Mouse (Mus musculus): ENCODE results near the gene Gm29776. TPM values are rescaled to one million over a fixed set of nuclear protein-coding genes. Genes with fewer than 3 reads are reported as not detected.

Gene Gm29776
- total and polyA plus RNA-seq, 2 experiments, result not detected

DNA sequence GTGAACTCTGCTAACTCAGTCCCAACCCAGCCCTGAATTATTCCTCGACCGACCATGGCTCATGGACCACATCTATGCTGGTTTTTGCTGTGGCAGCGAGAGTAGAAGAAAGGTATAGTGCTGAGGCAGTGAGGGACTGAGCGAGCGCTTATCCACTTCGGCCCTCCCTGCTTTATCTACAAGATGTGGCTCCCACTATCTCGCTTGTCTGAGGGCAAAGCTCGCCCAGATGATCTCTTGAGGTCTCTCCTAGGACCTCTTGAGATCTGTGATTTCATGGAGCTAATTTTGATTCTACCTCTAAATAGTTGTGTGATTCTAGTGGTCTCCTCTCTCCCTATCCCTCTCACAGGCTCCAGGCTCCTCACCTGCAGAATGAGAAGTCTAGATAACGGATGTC is 10.4 kb upstream of the Gm29776 start:
- H3K27me3 ChIP-seq (ENCODE audit: control insufficient read depth, insufficient read depth, low read length), result no peaks in the 10 kb centered on the region
- no peak overlapping the region for H3K4me3 ChIP-seq (ENCODE audit: insufficient read depth, low read depth, low read length)

DNA sequence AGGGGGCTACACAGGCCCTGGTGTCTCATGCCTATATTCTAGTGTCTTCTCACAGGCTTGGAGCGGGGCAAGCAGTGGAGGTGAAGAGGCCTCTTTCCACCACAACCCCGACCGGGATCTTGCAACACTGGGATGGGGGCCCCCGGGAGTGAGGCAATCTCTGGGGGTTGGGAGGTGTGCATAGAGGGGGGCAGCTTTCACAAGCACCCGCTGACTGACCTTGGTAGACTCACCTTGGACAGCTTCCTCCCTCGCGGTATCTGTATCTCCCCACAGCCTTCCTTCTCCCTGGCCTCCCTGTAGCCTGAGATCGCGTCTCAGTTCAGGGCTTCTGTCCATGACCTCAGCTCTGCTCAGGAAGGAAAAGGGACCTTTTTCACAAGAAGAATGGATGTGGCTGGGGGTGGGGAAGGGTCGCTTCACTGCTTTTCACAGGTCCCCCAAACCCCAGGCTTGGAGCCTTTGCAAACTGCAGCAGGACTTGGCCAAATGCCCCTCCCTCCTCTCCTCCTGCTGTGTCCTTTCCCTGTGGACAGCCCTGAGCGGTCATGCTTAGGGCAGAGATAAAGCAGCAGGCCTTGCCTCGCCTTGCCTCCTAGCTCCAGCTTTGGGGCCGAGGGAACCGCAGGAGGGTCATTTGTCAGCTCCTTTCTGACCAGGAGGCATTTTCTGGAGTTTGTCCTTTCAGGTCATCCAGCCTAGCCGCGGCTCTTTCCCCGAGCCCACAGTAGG is 8.1 kb upstream of the Gm29776 start:
- no peak for TF ChIP-seq CTCF (IDR thresholded peaks at IDR 0.05; ENCODE audit: low read depth, low read length)
- Histone ChIP-seq H3K4me3 (ENCODE audit: insufficient read depth, low read depth, low read length) (no peak overlapping the region), H3K27me3 (ENCODE audit: control insufficient read depth, insufficient read depth, low read length) (no peaks in the 10 kb centered on the region), H3K79me2 (ENCODE audit: control insufficient read depth, insufficient read depth, low read length) (no peaks in the 10 kb centered on the region), H3K4me1 (ENCODE audit: control insufficient read depth, insufficient read depth, low read length) (no peaks in the 10 kb centered on the region), H3K36me3 (ENCODE audit: control insufficient read depth, insufficient read depth, low read length) (no peaks in the 10 kb centered on the region), H3K9ac (ENCODE audit: low read depth, low read length) (no peak overlapping the region), H3K27ac (replicated peaks; ENCODE audit: insufficient read depth, low read depth, low read length) (no peak overlapping the region)
- DNase-seq (ENCODE audit: extremely low read depth, low read depth, low spot score), result no peak
- WGBS, result 64% methylated on average over 17 of the region's 17 CpGs

More for the DNA sequence above, 10.4 kb upstream of the Gm29776 start:
- TF ChIP-seq CTCF (IDR thresholded peaks at IDR 0.05; ENCODE audit: low read depth, low read length) (no peak), POLR2A (IDR thresholded peaks at IDR 0.05; ENCODE audit: extremely low read depth, insufficient read depth, low read length) (no peak)
- no peak overlapping the region for H3K27ac ChIP-seq (replicated peaks; ENCODE audit: insufficient read depth, low read depth, low read length)
- peaks cover 2% of the 10 kb centered on the region; the same call in 1 of the 2 replicates for H3K4me1 ChIP-seq (ENCODE audit: control insufficient read depth, insufficient read depth, low read length)
- H3K9ac ChIP-seq (ENCODE audit: low read depth, low read length), result no peak overlapping the region
- no peak for DNase-seq (ENCODE audit: extremely low read depth, low read depth, low spot score)
- no peaks in the 10 kb centered on the region for H3K36me3 ChIP-seq (ENCODE audit: control insufficient read depth, insufficient read depth, low read length)
- H3K79me2 ChIP-seq (ENCODE audit: control insufficient read depth, insufficient read depth, low read length), result no peaks in the 10 kb centered on the region
- WGBS, result 90% methylated on average over 9 of the region's 9 CpGs

DNA sequence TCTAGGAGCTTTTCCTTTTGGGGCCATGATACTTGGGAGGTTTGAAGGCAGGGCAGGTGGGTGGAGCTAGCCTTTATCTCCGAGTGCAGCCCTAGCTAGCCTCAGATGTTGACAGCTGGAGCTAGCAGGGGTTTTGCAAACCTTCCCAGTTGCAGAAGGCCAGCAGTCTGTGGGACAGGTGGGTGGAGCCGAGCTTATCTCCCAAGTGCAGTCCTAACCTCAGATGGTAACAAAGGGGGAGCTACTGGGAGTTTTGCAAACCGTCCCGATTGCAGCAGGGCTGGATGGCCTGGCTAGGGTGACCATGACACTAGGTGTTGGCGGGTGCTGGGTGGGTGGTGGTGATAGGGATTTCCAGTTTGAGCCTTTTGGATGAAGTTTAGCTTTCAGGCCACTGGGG is 7.2 kb upstream of the Gm29776 start:
- H3K27me3 ChIP-seq (ENCODE audit: control insufficient read depth, insufficient read depth, low read length), result no peaks in the 10 kb centered on the region
- no peak overlapping the region for H3K27ac ChIP-seq (replicated peaks; ENCODE audit: insufficient read depth, low read depth, low read length)
- no peak overlapping the region for H3K4me3 ChIP-seq (ENCODE audit: insufficient read depth, low read depth, low read length)
- H3K4me1 ChIP-seq (ENCODE audit: control insufficient read depth, insufficient read depth, low read length), result peaks cover 1% of the 10 kb centered on the region; the same call in 1 of the 2 replicates
- no peaks in the 10 kb centered on the region for H3K36me3 ChIP-seq (ENCODE audit: control insufficient read depth, insufficient read depth, low read length)
- 32% methylated on average over 5 of the region's 5 CpGs for WGBS
- no peak overlapping the region for H3K9ac ChIP-seq (ENCODE audit: low read depth, low read length)
- no peaks in the 10 kb centered on the region for H3K79me2 ChIP-seq (ENCODE audit: control insufficient read depth, insufficient read depth, low read length)
- TF ChIP-seq CTCF (IDR thresholded peaks at IDR 0.05; ENCODE audit: low read depth, low read length), result no peak
- no peak for TF ChIP-seq POLR2A (IDR thresholded peaks at IDR 0.05; ENCODE audit: extremely low read depth, insufficient read depth, low read length)
- no peak for DNase-seq (ENCODE audit: extremely low read depth, low read depth, low spot score)

DNA sequence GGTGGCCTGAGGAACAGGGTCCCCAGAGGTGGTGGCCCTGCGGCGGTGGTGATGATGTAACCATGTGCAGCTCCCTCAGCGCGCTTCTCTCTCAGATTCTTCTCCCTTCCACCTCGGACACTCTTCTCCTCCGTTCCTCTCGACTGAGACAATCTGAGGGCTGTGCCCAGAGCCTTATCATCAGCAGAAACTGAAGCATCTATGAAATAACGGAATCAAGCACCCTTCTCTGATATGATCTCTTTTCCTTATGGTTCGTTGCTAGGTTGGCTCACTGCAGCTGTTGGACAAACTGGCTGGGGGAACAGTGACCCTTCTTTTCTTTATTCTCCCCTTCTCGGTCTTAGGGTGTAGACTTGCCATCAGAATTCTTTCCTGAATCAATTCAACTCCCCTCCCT is 4.6 kb upstream of the Gm29776 start:
- no peak for TF ChIP-seq CTCF (IDR thresholded peaks at IDR 0.05; ENCODE audit: low read depth, low read length)
- Histone ChIP-seq H3K4me1 (ENCODE audit: control insufficient read depth, insufficient read depth, low read length) (peaks cover 1% of the 10 kb centered on the region; the same call in 1 of the 2 replicates), H3K9ac (ENCODE audit: low read depth, low read length) (no peak overlapping the region), H3K27ac (replicated peaks; ENCODE audit: insufficient read depth, low read depth, low read length) (no peak overlapping the region), H3K27me3 (ENCODE audit: control insufficient read depth, insufficient read depth, low read length) (no peaks in the 10 kb centered on the region), H3K36me3 (ENCODE audit: control insufficient read depth, insufficient read depth, low read length) (no peaks in the 10 kb centered on the region), H3K4me3 (ENCODE audit: insufficient read depth, low read depth, low read length) (no peak overlapping the region), H3K79me2 (ENCODE audit: control insufficient read depth, insufficient read depth, low read length) (no peaks in the 10 kb centered on the region)
- DNase-seq (ENCODE audit: extremely low read depth, low read depth, low spot score), result no peak
- 65% methylated on average over 10 of the region's 10 CpGs for WGBS

DNA sequence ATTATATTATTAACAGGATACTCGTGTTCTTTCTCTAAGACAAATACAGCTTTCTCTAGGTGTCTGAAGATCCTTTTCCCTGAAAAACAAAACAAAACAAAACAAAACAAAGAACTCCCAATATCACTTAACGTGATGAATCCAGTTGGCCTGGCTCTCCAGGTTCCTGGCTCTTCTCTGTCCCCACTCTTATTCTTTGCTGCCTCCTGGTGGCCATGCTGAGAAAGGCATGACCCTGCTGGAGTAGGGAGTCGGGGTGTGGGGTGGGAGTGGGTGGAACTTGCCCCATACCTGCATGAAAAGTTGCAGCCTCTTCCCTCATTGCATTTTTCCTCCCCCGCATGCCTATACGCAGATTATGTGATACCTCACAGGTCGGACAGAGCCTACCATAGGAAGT is 2.7 kb upstream of the Gm29776 start:
- TF ChIP-seq POLR2A (IDR thresholded peaks at IDR 0.05; ENCODE audit: extremely low read depth, insufficient read depth, low read length), result no peak
- TF ChIP-seq CTCF (IDR thresholded peaks at IDR 0.05; ENCODE audit: low read depth, low read length), result peak; percentile 93
- Histone ChIP-seq H3K27me3 (ENCODE audit: control insufficient read depth, insufficient read depth, low read length) (no peaks in the 10 kb centered on the region), H3K27ac (replicated peaks; ENCODE audit: insufficient read depth, low read depth, low read length) (no peak overlapping the region), H3K36me3 (ENCODE audit: control insufficient read depth, insufficient read depth, low read length) (no peaks in the 10 kb centered on the region), H3K79me2 (ENCODE audit: control insufficient read depth, insufficient read depth, low read length) (no peaks in the 10 kb centered on the region), H3K9ac (ENCODE audit: low read depth, low read length) (no peak overlapping the region), H3K4me3 (ENCODE audit: insufficient read depth, low read depth, low read length) (no peak overlapping the region; the same call in 1 of the 2 replicates), H3K4me1 (ENCODE audit: control insufficient read depth, insufficient read depth, low read length) (peaks cover 1% of the 10 kb centered on the region; the same call in 1 of the 2 replicates)
- peak; percentile 47 for DNase-seq (ENCODE audit: extremely low read depth, low read depth, low spot score)
- WGBS, result 3% methylated on average over 6 of the region's 6 CpGs

DNA sequence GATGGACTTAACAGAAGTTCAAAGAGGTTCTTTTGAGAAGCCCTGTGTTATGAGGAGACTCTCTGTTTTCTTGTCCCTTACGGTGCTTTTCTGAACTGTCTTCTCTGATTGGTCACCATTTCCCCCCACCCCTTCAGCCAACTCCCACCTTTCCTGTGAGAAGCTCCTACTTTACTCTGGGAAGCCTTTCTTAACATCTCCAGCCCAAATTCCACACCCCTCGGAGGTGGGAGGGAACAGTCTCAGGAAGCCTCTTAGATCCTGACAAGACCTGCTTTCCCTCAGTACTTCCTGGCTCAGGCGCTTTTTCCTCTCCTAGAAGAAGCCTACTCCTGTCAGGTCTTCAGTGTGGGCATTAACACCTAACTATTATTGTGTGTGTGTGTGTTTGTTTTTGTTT is 953 bp upstream of the Gm29776 start:
- no peak for DNase-seq (ENCODE audit: extremely low read depth, low read depth, low spot score)
- Histone ChIP-seq H3K9ac (ENCODE audit: low read depth, low read length) (no peak overlapping the region), H3K27ac (replicated peaks; ENCODE audit: insufficient read depth, low read depth, low read length) (no peak overlapping the region), H3K36me3 (ENCODE audit: control insufficient read depth, insufficient read depth, low read length) (no peaks in the 10 kb centered on the region), H3K4me1 (ENCODE audit: control insufficient read depth, insufficient read depth, low read length) (peaks cover 1% of the 10 kb centered on the region; the same call in 1 of the 2 replicates), H3K27me3 (ENCODE audit: control insufficient read depth, insufficient read depth, low read length) (no peaks in the 10 kb centered on the region), H3K79me2 (ENCODE audit: control insufficient read depth, insufficient read depth, low read length) (no peaks in the 10 kb centered on the region), H3K4me3 (ENCODE audit: insufficient read depth, low read depth, low read length) (no peak overlapping the region)
- WGBS, result 70% methylated on average over 3 of the region's 3 CpGs
- no peak for TF ChIP-seq POLR2A (IDR thresholded peaks at IDR 0.05; ENCODE audit: extremely low read depth, insufficient read depth, low read length)
- TF ChIP-seq CTCF (IDR thresholded peaks at IDR 0.05; ENCODE audit: low read depth, low read length), result no peak
